Mouse (Mus musculus) adrenal gland, adult 2 months (tissue): ENCODE results near the gene Cep68. TPM values are rescaled to one million over a fixed set of nuclear protein-coding genes. Genes with fewer than 3 reads are reported as not detected.
"Not testable (repeated sequence)": the region's sequence is repeated elsewhere in the genome, so short reads cannot be mapped to it uniquely, and the experiment has no call there.

Source experiments
- DNase-seq: peaks from one replicate; pipeline ENCODE4 v3.0.0; 2021
- polyA plus RNA-seq: library from polyadenylated mRNA; depleted of rRNA; stranded (reverse); fragments of >200 nt; gene quantifications from 2 replicates; pipeline ENCODE4 v1.2.3, GENCODE M21; 2012
- total RNA-seq, 2 experiments: library from RNA; stranded (reverse); gene quantifications; 2 replicates each; pipeline ENCODE4 v1.2.3; 2021

The Cep68 gene
- total and polyA plus RNA-seq, 3 experiments = 17.8 to 24.2 (median 19.8) TPM

DNA sequence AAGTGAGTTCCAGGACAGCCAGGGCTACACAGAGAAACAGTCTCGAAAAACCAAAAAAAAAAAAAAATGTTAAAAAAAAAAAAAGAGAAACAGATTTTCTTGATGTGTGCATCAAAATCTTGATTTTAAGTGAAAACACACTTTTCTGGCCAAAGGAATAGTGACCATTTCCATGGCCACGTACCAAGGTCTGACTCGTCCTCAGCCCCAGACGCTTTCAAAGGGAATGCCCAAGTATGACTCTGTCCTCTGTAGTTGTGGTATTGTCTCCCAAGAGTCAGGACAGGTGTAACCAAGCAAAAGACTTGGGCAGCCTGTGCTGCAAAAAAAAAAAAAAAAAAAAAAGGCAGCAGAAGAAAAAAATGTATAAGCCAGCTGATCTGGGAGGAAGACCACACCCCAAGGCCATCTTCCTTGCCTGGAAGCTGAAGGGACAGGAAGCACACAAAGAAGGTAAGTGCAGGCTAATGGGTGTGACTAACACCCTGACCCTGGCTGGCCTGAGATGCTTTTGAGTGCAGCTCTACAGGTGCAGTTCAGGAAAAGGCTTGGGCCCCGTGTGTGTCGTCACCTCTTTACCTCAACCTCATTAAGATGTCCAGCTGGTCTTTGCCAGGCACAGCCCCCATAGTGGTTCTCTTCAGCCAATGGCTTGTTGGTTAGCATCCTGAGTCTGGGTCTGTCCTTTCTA lies 6.7 kb downstream of the Cep68 start:
- no peak for DNase-seq

GRCm38 (mm10) chr11:20241311-20241710 lies 7.9 kb downstream of the Cep68 start:
- no peak for DNase-seq

- DNase-seq = no peak
These were observed 8.9 kb downstream of the Cep68 start for GRCm38 (mm10) chr11:20240331-20240730.

- no peak for DNase-seq
These were observed 9.9 kb downstream of the Cep68 start for GRCm38 (mm10) chr11:20239279-20239861.

- no peak for DNase-seq
These were observed 11.3 kb downstream of the Cep68 start for GRCm38 (mm10) chr11:20237976-20238375.

DNA sequence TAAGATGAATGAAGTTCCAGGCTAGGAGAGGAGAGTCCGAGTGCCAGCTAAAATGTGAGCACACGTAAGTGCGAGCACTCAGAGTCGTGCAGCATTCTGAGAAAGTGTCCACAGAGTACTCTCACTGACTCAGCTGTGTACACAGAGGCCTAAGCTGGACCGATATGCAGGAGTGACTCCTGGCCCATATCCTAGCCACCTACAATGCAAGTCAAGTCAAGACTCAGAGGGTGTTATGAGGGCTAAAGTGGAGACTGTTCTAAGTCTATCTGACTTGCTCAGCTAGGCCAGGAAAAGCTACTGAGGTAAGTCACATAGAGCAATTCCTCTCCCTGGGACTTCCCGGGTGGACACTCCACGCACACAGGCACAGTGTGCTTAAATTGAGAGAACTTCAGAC lies 12.2 kb downstream of the Cep68 start:
- no peak for DNase-seq

DNA sequence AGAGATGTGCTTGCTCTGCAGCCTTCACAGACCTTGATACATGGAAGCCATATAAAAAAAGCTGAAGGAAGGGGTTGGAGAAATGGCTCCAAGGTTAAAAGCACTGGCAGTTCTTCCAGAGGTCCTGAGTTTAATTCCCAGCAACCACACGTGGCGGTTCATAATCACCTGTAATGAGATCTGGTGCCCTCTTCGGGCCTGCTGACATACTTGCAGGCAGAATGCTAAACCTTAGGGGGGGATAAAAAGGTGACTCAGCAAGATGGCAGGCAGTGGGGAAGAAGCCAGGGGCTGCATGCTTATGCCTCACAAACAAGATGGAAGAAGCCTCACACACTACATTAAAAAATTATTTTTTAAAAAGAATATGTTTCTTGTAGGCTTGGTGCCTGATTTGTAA lies 15.0 kb downstream of the Cep68 start:
- DNase-seq = no peak

GRCm38 (mm10) chr11:20232016-20232755 lies 17.0 kb downstream of the Cep68 start:
- DNase-seq = no peak

DNA sequence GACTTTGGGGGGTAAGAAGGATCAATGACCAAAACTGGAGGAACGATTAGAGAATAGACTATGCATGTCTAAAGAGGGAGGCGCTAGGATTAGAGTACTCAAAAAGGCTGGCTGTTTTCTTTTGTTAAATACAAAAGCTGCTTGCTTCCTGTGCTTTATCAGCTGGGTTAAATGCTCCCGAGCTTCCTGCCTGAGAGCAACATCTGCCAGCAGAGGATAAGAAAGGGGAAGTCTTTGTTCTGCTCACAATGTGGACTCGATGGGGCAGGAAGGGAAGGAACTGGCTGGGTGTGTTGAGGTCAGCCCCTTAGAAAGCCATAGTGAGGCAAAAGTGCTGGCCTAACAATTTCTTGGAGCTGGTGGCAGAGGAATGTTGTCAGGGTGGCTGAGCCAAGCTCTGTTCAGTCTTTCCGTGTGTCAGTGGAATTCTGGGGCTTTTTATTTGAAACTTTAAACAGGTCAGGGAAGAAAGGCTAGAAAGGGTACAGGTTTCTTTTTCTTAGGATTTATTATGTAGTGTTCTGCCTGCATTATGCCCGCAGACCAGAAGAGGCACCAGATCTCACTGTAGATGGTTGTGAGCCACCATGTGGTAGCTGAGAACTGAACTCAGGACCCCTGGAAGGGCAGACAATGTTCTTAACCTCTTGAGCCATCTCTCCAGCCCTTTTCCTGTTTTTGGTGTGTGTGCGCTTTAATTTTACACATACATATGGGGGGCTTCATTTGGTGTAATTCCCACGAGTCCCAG lies 17.9 kb downstream of the Cep68 start:
- DNase-seq = peak; percentile 58

GRCm38 (mm10) chr11:20230286-20230685 lies 18.9 kb downstream of the Cep68 start:
- peak; percentile 64 for DNase-seq

GRCm38 (mm10) chr11:20229311-20229710 lies 19.9 kb downstream of the Cep68 start:
- no peak for DNase-seq

DNA sequence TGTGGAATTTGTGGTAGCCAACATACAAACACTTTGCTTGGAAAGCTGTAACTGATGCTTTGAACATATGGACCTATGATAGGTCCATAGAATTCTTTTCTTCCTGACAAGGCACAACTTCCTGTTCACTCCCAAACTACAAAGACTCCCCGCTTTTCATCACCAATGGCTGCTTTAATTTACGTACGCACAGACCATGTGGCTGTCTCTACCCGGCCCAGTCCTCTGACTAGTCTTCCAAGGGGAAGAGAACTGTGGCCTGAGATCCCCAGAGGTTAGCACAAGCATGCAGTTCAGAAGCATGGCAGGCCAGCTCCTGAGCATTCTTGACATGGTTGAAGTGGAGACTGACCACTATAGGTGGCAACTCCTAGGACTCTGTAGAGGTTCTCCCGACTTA lies 20.6 kb downstream of the Cep68 start:
- no peak for DNase-seq

GRCm38 (mm10) chr11:20225938-20226337 lies 23.3 kb downstream of the Cep68 start:
- DNase-seq = no peak

GRCm38 (mm10) chr11:20224196-20224595 lies 25.0 kb downstream of the Cep68 start:
- no peak for DNase-seq

DNA sequence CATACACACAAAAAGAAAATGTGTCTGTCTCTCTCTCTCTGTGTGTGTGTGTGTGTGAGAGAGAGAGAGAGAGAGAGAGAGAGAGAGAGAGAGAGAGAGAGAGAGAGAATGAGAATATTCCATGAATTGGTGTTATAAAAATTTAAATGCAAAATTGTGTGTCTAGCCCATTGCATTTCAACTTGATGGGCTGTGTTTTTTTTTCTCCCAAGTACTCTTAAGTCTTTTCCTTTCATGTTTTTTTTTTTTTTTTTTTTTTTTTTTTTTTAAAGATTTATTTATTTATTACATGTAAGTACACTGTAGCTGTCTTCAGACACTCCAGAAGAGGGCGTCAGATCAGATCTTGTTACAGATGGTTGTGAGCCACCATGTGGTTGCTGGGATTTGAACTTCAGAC lies 27.6 kb downstream of the Cep68 start:
- DNase-seq = not testable (repeated sequence)

GRCm38 (mm10) chr11:20217227-20217626 lies 32.0 kb downstream of the Cep68 start:
- no peak for DNase-seq

GRCm38 (mm10) chr11:20216415-20216814 lies 32.8 kb downstream of the Cep68 start:
- no peak for DNase-seq

DNA sequence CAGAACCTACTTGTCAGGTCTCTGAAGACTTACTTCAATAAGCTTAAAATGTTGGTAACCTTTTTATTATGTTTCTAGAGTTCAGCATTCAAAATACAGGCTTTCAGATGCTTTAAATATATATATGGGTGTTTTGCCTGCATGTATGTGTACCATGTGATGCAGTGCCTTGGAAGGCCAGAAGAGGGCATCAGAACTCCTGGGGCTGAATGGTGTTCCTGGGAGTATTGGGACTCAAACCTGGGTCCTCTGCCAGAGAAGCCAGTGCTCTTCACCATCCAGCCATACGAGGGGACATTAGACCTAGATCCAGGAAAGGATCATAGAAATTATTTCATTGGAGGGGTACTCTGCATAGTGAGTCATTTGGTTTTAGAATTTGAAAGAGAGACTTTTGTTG lies 34.5 kb downstream of the Cep68 start:
- DNase-seq = no peak

DNA sequence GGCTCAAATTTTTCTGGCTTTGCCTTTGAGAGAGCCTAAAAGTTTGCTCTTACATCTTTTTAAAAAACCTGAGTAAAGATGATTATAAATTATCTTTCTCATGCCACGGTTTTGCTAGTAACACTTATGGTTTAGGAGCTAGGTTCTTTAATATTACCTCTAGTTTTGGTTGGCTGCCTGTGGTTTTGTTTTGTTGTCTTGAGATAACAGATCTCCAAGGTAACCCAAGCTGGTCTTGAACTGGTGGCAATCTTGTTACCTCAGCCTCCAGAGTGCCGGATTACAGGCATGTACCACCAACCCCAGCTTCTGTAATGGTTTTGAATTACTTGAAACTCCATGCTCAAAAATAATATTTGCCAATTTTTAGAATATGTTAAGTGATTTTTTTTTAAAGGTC lies 37.4 kb downstream of the Cep68 start:
- no peak for DNase-seq

GRCm38 (mm10) chr11:20207589-20207988 lies 41.6 kb downstream of the Cep68 start:
- DNase-seq = no peak

- DNase-seq = no peak
These were observed 42.5 kb downstream of the Cep68 start for GRCm38 (mm10) chr11:20206626-20207223.

DNA sequence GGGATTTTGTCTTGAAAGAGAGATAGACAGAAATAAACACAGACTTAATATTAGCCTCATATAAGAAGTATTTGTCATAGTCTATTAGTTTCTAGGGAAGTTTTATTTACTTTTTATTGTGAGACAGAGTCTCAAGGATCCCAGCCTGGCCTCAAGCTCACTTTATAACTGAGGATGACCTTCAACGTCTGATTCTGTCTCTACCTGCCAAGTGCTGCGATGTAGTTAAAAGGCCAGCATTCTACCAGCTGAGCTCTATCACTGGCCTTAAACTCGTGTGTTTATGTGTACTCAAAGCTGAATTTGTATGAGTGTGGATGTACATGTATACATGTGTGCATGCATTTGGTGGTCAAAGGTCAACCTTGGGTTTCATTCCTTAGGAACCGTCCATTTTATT lies 43.7 kb downstream of the Cep68 start:
- peak; percentile 21 for DNase-seq
